Mouse (Mus musculus) kidney, adult 2 months (tissue): ENCODE results near the gene Haus3.

Experiments used
- CTCF ChIP-seq: fragments of 200-500 bp; conservative IDR thresholded peaks from 2 replicates; pipeline ENCODE4 v1.5.1; 2011; ENCODE audit warnings: low read depth, mild to moderate bottlenecking, control low read depth, low read length, moderate library complexity, mixed read lengths; ENCODE audit not compliant: insufficient read depth, insufficient read length
- POLR2A ChIP-seq: fragments of 200-500 bp; IDR thresholded peaks from one replicate; pipeline ENCODE4 v1.6.1; 2011; ENCODE audit warnings: low read depth, low read length, control low read depth

DNA sequence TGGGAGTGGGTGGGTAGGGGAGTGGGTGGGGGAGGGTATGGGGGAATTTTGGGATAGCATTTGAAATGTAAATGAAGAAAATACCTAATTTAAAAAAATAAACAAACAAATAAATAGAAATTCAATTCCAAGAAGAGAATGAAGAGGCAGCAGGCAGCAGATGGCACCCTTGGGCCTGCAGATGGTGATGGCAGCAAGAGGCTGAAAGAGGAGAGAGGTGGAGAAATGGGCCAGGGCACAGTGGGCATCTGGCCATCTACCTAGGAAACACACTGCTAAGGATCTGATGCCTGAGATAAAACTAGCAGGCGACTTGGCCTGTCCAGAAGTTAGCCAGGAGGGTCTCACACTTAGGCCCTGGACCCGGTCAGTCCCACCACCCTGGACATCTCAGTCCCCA is 35.6 kb upstream of the Haus3 start:
- TF ChIP-seq CTCF (no peak), POLR2A (no peak)
